Mouse (Mus musculus) gastrocnemius, adult 8-10 months (tissue): ENCODE measurements around the gene Rnf138rt1. TPM values are rescaled to one million over a fixed set of nuclear protein-coding genes. Genes with fewer than 3 reads are reported as not detected.
A peak's percentile ranks its signal among the peaks of the same experiment; 100 is the strongest.

Experiments
- DNase-seq, 2 experiments: peaks; one replicate each; pipeline ENCODE4 v3.0.0; 2022; ENCODE audit warnings: low spot score in 2 of 2
- total RNA-seq, 4 experiments: library from RNA; stranded (reverse); gene quantifications; 2 replicates each; pipeline ENCODE4 v1.2.4; 2022

Gene Rnf138rt1
- total RNA-seq: not detected

GRCm38 (mm10) chrX:163760617-163761434 lies at the start of gene Rnf138rt1:
TSS of gene Rnf138rt1 (minus strand) at chrX:163761329.
- DNase-seq: no peak

- DNase-seq: no peak
These were observed 46.1 kb upstream of the Rnf138rt1 start for GRCm38 (mm10) chrX:163807270-163807669.

GRCm38 (mm10) chrX:163766290-163766689 lies 5.2 kb upstream of the Rnf138rt1 start:
- no peak for DNase-seq

GRCm38 (mm10) chrX:163761435-163761828 lies 303 bp upstream of the Rnf138rt1 start:
- DNase-seq: no peak

- DNase-seq: no peak
These were observed 15.1 kb downstream of the Rnf138rt1 start for GRCm38 (mm10) chrX:163745996-163746395.

- DNase-seq: no peak
These were observed 17.2 kb downstream of the Rnf138rt1 start for GRCm38 (mm10) chrX:163743896-163744295.

GRCm38 (mm10) chrX:163738904-163739303 lies 22.2 kb downstream of the Rnf138rt1 start:
- no peak for DNase-seq

GRCm38 (mm10) chrX:163734145-163734544 lies 27.0 kb downstream of the Rnf138rt1 start:
- DNase-seq: no peak

- DNase-seq: peak in 1 of 2 experiments; percentile 4
These were observed 37.5 kb downstream of the Rnf138rt1 start for GRCm38 (mm10) chrX:163723630-163724029.

- no peak for DNase-seq
These were observed 38.1 kb downstream of the Rnf138rt1 start for GRCm38 (mm10) chrX:163722785-163723577.

- no peak for DNase-seq
These were observed 40.5 kb downstream of the Rnf138rt1 start for GRCm38 (mm10) chrX:163720597-163720996.

Other genes with a start within 250 kb of the Rnf138rt1 start
- gene Grpr, start 211.7 kb downstream of the Rnf138rt1 start, total RNA-seq: not detected
- 10 to 100 TPM; 20.4 to 36.9 (median 26.4) TPM for gene Ap1s2, start 147.7 kb upstream of the Rnf138rt1 start, total RNA-seq
- 10 to 100 TPM; 12.6 to 21.5 (median 13.6) TPM for gene Zrsr2, start 197.3 kb upstream of the Rnf138rt1 start, total RNA-seq